Mouse (Mus musculus): ENCODE measurements around the gene Ston1. TPM values are rescaled to one million over a fixed set of nuclear protein-coding genes. Genes with fewer than 3 reads are reported as not detected.

Ston1 gene
- polyA plus RNA-seq, 1 experiment: 34.6 TPM

DNA sequence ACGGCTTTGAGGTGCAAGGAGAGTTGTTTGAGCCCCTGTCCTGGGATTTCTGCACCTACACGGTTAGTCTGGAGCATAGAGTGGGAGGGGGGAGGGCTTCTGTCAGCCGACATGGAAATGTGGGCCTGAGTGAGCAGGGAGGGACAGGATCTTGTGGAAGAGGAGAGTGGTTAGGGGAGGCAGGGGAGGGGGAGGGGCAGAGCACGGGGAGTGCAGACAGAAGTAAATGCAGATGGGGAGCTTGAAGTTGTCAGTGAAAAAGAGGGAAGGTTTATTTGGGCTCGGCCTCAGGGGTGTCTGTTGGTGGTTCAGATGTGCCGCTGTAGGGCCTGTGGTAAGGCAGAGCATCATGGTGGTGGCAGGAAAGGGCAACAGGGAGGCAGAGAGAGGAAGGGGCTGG lies 44.9 kb upstream of the Ston1 start:
- Histone ChIP-seq H3K27me3 (ENCODE audit: control insufficient read depth, insufficient read depth, insufficient read length) (no peaks in the 10 kb centered on the region), H3K79me2 (ENCODE audit: control insufficient read depth, insufficient read depth) (no peaks in the 10 kb centered on the region), H3ac (ENCODE audit: control insufficient read depth, insufficient read length, low read depth) (no peak overlapping the region), H3K79me3 (ENCODE audit: low read depth) (no peaks in the 10 kb centered on the region), H3K36me3 (ENCODE audit: control insufficient read depth, insufficient read depth) (peaks cover 13% of the 10 kb centered on the region), H3K4me3 (ENCODE audit: insufficient read depth, poor library complexity, severe bottlenecking) (no peak overlapping the region)
- TF ChIP-seq MYOD1 (IDR thresholded peaks at IDR 0.05; ENCODE audit: control insufficient read depth, insufficient read length, low read depth) (no peak), CEBPB (IDR thresholded peaks at IDR 0.05; ENCODE audit: low read depth) (no peak), CTCF (IDR thresholded peaks at IDR 0.05; ENCODE audit: control insufficient read depth, insufficient read depth, insufficient read length) (no peak), USF1 (IDR thresholded peaks at IDR 0.05; ENCODE audit: low read depth) (no peak), MYOG (IDR thresholded peaks at IDR 0.05; ENCODE audit: control insufficient read depth, extremely low read depth, insufficient read length) (no peak), MAX (IDR thresholded peaks at IDR 0.05) (no peak)

DNA sequence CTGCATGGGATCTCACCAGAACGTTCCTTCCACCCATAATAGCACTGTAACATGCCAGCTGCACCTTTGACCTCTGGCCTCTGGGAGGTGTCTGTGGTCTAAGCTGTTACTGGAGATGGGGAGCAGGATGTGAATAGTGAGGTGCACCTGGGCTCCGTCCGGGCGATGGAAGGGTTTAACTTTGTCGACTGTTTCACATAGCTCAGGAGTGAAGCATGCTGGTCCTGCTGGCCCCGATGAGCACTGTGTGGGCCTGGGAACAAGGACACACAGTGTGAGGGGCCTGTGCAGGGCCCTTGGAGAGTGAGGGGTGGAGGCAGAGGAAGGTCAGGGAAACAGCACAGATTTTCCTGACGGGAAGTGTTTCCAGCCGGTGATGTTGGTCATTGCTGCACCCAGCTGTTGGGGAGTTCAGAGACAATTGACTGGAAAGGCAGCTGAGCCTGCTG lies 44.5 kb upstream of the Ston1 start:
- peaks cover 13% of the 10 kb centered on the region for H3K36me3 ChIP-seq (ENCODE audit: control insufficient read depth, insufficient read depth)
- TF ChIP-seq FOSL1 (IDR thresholded peaks at IDR 0.05; ENCODE audit: insufficient read depth, low read length, poor library complexity, severe bottlenecking) (no peak), CTCF (IDR thresholded peaks at IDR 0.05; ENCODE audit: control insufficient read depth, insufficient read depth, insufficient read length) (no peak), CEBPB (IDR thresholded peaks at IDR 0.05; ENCODE audit: low read depth) (no peak), MYOD1 (IDR thresholded peaks at IDR 0.05; ENCODE audit: control insufficient read depth, insufficient read length, low read depth) (no peak), USF1 (IDR thresholded peaks at IDR 0.05; ENCODE audit: low read depth) (no peak), MYOG (IDR thresholded peaks at IDR 0.05; ENCODE audit: control insufficient read depth, extremely low read depth, insufficient read length) (no peak), MAX (IDR thresholded peaks at IDR 0.05) (no peak)

DNA sequence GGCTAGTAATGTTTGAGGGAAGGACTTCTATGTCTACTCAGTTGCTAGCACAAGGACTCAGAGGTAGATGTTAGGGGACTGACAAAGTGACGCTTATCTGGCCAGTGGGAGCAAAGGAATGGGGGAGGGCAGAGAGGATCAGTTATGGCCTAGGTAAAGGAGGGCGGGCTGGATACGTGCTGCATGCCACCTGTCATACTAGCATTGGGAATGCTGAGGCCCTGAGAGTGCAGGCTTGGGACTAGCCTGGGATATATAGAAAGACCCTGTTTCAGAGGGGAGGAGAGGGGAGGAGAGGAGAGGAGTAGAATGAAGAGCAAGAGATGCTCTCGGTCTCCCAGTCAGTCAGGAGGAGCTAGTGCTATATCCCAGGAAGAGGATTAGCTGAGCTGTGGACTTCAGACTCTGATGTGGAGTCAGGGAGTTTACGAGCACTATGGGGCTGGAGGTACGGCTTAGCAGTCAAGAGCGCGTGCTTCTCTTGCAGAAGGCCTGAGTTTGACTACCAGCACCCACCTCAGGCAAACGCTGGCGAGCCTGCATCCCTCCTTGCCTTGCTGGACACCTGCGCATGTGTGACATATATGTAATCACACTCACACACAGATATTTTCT lies 43.9 kb upstream of the Ston1 start:
- TF ChIP-seq FOSL1 (IDR thresholded peaks at IDR 0.05; ENCODE audit: insufficient read depth, low read length, poor library complexity, severe bottlenecking): no peak
- TF ChIP-seq MAX (IDR thresholded peaks at IDR 0.05): no peak
- TF ChIP-seq CTCF (IDR thresholded peaks at IDR 0.05; ENCODE audit: control insufficient read depth, insufficient read depth, insufficient read length): no peak
- TF ChIP-seq MYOD1 (IDR thresholded peaks at IDR 0.05; ENCODE audit: control insufficient read depth, insufficient read length, low read depth): no peak
- TF ChIP-seq CEBPB (IDR thresholded peaks at IDR 0.05; ENCODE audit: low read depth): no peak
- no peak for TF ChIP-seq MYOG (IDR thresholded peaks at IDR 0.05; ENCODE audit: control insufficient read depth, extremely low read depth, insufficient read length)
- Histone ChIP-seq H3ac (ENCODE audit: control insufficient read depth, insufficient read length, low read depth) (no peak overlapping the region), H3K36me3 (ENCODE audit: control insufficient read depth, insufficient read depth) (peaks cover 11% of the 10 kb centered on the region), H3K4me3 (ENCODE audit: insufficient read depth, poor library complexity, severe bottlenecking) (no peak overlapping the region), H3K27me3 (ENCODE audit: control insufficient read depth, insufficient read depth, insufficient read length) (no peaks in the 10 kb centered on the region), H3K79me2 (ENCODE audit: control insufficient read depth, insufficient read depth) (no peaks in the 10 kb centered on the region), H3K79me3 (ENCODE audit: low read depth) (no peaks in the 10 kb centered on the region)

More for the DNA sequence above, 44.5 kb upstream of the Ston1 start:
- Histone ChIP-seq H3K27me3 (ENCODE audit: control insufficient read depth, insufficient read depth, insufficient read length) (no peaks in the 10 kb centered on the region), H3ac (ENCODE audit: control insufficient read depth, insufficient read length, low read depth) (no peak overlapping the region), H3K79me3 (ENCODE audit: low read depth) (no peaks in the 10 kb centered on the region), H3K4me3 (ENCODE audit: insufficient read depth, poor library complexity, severe bottlenecking) (no peak overlapping the region), H3K79me2 (ENCODE audit: control insufficient read depth, insufficient read depth) (no peaks in the 10 kb centered on the region)

GRCm38 (mm10) chr17:88556176-88556575 lies 41.3 kb upstream of the Ston1 start:
- H3K36me3 ChIP-seq (ENCODE audit: control insufficient read depth, insufficient read depth): peaks cover 6% of the 10 kb centered on the region
- no peaks in the 10 kb centered on the region for H3K79me2 ChIP-seq (ENCODE audit: control insufficient read depth, insufficient read depth)
- TF ChIP-seq MYOG (IDR thresholded peaks at IDR 0.05; ENCODE audit: control insufficient read depth, extremely low read depth, insufficient read length): no peak
- no peak for TF ChIP-seq CEBPB (IDR thresholded peaks at IDR 0.05; ENCODE audit: low read depth)
- no peak for TF ChIP-seq MAX (IDR thresholded peaks at IDR 0.05)
- H3K79me3 ChIP-seq (ENCODE audit: low read depth): no peaks in the 10 kb centered on the region
- H3K4me3 ChIP-seq (ENCODE audit: insufficient read depth, poor library complexity, severe bottlenecking): no peak overlapping the region
- no peaks in the 10 kb centered on the region for H3K27me3 ChIP-seq (ENCODE audit: control insufficient read depth, insufficient read depth, insufficient read length)
- H3ac ChIP-seq (ENCODE audit: control insufficient read depth, insufficient read length, low read depth): no peak overlapping the region

DNA sequence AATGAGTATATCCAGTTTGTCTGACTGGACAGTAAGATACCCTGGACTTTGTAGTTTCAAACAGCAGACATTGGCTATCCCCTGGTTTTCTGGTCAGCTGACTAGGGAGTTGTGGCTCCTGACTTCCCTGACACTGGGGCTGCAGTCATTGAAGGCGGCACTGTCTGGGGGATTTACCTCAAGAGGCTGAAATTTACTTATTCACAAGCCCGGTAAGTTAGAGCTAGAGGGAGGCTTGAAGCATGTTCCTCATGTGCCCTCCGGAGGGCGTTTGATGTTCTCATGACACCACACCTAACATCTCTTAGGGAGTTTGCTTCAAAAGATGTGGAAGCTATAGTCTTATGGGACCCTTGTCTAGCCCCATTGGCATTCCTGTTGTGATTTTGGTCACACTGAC lies 40.8 kb upstream of the Ston1 start:
- no peaks in the 10 kb centered on the region for H3K79me3 ChIP-seq (ENCODE audit: low read depth)
- H3K27me3 ChIP-seq (ENCODE audit: control insufficient read depth, insufficient read depth, insufficient read length): no peaks in the 10 kb centered on the region
- no peaks in the 10 kb centered on the region for H3K79me2 ChIP-seq (ENCODE audit: control insufficient read depth, insufficient read depth)
- H3K4me3 ChIP-seq (ENCODE audit: insufficient read depth, poor library complexity, severe bottlenecking): no peak overlapping the region
- TF ChIP-seq MYOG (IDR thresholded peaks at IDR 0.05; ENCODE audit: control insufficient read depth, extremely low read depth, insufficient read length) (no peak), USF1 (IDR thresholded peaks at IDR 0.05; ENCODE audit: low read depth) (no peak), FOSL1 (IDR thresholded peaks at IDR 0.05; ENCODE audit: insufficient read depth, low read length, poor library complexity, severe bottlenecking) (no peak), CEBPB (IDR thresholded peaks at IDR 0.05; ENCODE audit: low read depth) (no peak), MYOD1 (IDR thresholded peaks at IDR 0.05; ENCODE audit: control insufficient read depth, insufficient read length, low read depth) (no peak), MAX (IDR thresholded peaks at IDR 0.05) (no peak)
- H3K36me3 ChIP-seq (ENCODE audit: control insufficient read depth, insufficient read depth): peaks cover 6% of the 10 kb centered on the region
- no peak overlapping the region for H3ac ChIP-seq (ENCODE audit: control insufficient read depth, insufficient read length, low read depth)

- Histone ChIP-seq H3K4me3 (ENCODE audit: insufficient read depth, poor library complexity, severe bottlenecking) (no peak overlapping the region), H3ac (ENCODE audit: control insufficient read depth, insufficient read length, low read depth) (no peak overlapping the region), H3K79me2 (ENCODE audit: control insufficient read depth, insufficient read depth) (no peaks in the 10 kb centered on the region), H3K27me3 (ENCODE audit: control insufficient read depth, insufficient read depth, insufficient read length) (no peaks in the 10 kb centered on the region), H3K79me3 (ENCODE audit: low read depth) (no peaks in the 10 kb centered on the region), H3K36me3 (ENCODE audit: control insufficient read depth, insufficient read depth) (peaks cover 3% of the 10 kb centered on the region)
- TF ChIP-seq CTCF (IDR thresholded peaks at IDR 0.05; ENCODE audit: control insufficient read depth, insufficient read depth, insufficient read length): peak; percentile 44
- TF ChIP-seq MYOG (IDR thresholded peaks at IDR 0.05; ENCODE audit: control insufficient read depth, extremely low read depth, insufficient read length): no peak
These were observed 39.2 kb upstream of the Ston1 start for GRCm38 (mm10) chr17:88558168-88558842.

Data from C2C12 (cell line).